Mouse (Mus musculus): ENCODE data around the gene Idh3a.

DNA sequence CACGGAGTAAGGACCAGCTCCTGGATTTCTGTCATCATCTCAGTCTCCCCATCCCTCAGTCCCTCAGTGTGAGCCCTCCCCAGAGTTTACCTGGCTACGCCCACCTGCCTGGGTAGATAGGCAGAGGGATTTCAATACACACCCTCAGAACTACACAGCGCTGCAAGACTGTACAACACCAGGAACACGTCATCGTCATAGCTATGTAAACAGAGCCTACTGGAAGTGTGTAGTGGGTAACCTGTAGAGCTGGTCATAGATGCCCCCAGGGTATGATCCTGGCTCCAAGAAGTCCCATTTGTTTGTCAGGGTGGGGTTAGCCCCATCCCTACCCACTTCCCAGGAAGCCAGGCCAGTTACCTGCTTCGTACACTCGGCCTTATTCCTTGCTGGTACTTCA lies 57.0 kb downstream of the Idh3a start:
- TF ChIP-seq GATA1 (IDR thresholded peaks at IDR 0.05; ENCODE audit: borderline replicate concordance, low read length) (no peak), CTCF (IDR thresholded peaks at IDR 0.05; ENCODE audit: low read depth, low read length) (no peak), TAL1 (conservative IDR thresholded peaks at IDR 0.05; ENCODE audit: low read depth, low read length) (no peak)
